Mouse (Mus musculus): Measurements from ENCODE around the gene Spsb1.

Gene Spsb1

DNA sequence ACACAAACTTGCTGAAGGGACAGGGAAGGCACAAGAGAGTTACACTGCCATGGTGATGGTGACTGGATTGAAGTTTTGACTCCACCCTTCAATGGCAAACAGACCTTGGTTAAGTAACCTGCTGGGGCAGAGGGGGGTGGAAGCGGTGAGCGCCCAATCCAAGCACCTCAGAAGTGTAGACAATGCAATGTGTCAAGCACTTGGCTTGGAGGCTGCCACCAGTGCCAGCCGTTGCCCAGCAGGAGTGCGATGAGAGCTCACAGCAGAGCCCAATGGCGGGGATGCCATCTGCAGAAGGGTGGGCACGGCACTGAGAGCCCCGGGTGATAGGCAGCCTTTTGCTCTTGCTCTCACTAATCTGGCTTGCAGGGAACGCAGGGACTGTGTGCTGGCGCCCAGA lies 2.6 kb downstream of the Spsb1 start:
- DNase-seq (ENCODE audit: low read depth, low spot score): no peak

DNA sequence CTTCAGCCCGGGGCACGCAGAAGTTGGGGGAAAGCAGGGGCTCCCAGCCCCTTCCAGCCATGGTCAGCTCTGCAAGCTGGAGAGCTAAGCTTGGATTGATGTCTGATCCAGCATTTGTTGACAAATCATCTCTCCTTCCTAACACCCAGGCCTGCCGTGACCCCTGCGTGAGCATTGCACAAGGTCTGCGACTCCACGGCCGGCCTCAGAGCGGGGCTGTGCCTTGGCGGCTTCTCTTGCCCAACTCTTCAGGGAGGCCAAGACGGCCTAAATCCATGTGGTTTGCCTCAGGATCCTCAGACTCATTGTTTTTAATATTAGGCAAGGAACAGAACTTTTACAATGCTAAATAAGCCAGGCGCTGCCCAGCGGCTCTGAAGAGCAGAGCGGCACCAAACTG lies 3.6 kb downstream of the Spsb1 start:
- DNase-seq (ENCODE audit: low read depth, low spot score): no peak

DNA sequence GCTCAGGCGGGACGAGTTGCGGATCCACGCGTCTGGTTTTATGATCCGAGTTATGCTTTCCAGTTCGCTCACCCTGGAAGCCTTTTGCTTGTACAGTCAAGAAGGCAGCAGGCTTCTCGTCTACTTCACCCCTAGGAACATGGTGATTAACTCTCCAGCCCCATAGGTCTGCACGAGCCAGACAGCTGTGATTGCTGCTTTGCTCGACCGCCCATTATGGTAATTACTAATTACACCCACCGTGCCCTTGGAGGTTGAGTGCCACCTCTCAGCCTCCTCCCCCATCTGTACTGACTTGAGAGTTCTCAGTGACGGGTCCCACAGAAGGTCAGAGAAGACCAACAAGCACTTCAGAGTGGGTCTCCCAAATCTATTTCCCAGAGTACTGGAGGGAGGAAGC lies 5.2 kb downstream of the Spsb1 start:
- no peak for DNase-seq (ENCODE audit: low read depth, low spot score)

GRCm38 (mm10) chr4:149948119-149948518 lies 6.7 kb downstream of the Spsb1 start:
- DNase-seq (ENCODE audit: low read depth, low spot score): peak; percentile 38

DNA sequence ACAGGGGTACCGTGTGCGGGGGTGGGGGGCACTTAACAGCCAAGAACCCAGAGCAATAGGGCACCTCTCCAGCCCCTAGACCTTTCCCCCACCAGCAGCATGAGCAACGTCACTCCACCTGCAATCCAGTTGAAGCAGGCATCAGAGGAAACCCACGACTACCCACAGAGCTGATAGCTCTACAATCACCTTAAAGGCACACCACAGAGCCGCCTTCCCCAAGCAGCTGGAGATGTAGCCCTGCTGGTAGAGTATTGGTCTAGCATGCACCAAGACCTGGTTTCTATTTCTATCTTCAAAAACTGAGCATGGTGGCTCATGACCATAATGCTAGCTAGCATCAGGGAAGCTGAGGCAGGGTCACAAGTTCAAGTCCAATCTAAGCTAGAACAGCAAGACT lies 7.4 kb downstream of the Spsb1 start:
- DNase-seq (ENCODE audit: low read depth, low spot score): no peak

DNA sequence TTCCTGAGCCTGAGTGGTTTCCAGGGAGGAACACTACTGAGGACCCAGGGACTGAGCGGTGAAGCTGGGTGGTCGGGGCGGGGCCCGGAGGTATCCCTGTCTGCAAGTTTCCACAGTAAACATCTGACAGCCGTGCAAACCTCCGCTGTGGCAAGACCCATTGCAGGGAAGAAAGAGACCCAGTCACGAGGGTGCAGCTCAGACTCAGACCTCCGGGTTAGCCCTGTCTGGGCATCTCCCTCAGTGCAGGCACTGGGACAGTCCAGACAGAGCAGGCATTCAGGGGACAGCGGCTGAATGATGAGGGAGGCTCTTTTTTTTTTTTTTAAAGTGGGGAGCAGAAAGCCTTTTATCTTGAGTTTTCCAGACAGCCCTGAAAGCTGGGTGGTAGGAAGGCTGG lies 9.6 kb downstream of the Spsb1 start:
- DNase-seq (ENCODE audit: low read depth, low spot score): peak; percentile 62

DNA sequence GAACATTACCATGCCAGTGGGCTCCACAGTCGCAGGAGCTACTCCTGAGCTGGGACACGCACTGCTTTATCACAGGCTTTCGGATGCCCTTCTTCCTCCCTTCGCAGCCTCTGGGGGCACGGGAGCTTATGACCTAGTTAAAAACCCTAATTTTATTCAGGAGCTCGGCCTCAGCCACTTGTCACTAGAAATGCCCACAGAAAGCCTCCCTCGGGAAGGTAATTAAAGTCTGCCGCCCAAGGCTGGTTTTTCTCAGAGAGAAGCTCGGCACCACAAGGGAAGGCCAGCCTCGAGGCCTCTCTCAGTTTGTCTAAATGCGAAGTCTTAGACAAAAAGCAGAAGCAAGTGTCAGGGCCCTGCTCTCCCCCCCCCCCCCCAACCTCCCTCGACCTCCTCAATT lies 10.6 kb downstream of the Spsb1 start:
- no peak for DNase-seq (ENCODE audit: low read depth, low spot score)

DNA sequence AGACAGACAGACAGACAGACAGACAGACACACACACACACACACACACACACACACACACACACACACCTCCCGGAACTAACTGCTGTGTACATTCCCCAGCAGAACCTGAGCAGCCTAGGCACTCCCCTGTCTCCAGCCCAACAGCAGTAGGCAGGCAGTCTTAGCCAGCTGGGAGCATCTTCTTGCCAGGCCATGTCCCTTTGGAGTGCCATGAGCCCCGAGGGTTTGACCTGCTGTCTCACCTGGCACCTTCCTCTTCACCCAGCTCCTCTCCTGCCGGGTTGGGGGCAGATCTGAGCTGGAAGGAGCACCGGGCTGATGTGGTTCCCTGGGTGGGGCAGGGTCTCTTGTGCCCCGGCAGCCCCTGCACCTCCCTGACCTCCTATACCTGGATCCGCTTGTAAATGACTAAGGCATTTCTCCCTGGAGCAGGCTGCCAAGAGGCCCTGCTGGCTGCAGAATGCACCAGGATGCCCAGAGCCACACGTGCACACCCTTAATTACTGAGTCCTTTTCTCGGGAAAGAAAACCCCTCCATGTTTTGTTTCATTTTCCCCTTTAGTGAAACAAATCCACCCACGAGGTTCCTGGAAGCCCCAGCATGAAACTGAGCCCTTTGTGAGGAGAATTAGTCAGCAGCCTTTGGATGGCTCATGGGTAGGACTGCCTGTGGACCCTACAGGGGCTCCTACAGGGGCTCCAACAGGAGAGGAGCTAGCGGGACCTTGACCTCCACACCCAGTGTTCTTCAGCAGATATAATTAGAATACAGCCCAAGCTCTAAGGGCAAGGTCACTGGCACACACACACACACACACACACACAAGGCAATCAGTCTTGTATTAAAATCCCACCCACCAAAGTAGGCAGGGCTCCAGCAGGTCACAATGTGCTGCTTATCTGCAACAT lies 11.8 kb downstream of the Spsb1 start:
- no peak for DNase-seq (ENCODE audit: low read depth, low spot score)

DNA sequence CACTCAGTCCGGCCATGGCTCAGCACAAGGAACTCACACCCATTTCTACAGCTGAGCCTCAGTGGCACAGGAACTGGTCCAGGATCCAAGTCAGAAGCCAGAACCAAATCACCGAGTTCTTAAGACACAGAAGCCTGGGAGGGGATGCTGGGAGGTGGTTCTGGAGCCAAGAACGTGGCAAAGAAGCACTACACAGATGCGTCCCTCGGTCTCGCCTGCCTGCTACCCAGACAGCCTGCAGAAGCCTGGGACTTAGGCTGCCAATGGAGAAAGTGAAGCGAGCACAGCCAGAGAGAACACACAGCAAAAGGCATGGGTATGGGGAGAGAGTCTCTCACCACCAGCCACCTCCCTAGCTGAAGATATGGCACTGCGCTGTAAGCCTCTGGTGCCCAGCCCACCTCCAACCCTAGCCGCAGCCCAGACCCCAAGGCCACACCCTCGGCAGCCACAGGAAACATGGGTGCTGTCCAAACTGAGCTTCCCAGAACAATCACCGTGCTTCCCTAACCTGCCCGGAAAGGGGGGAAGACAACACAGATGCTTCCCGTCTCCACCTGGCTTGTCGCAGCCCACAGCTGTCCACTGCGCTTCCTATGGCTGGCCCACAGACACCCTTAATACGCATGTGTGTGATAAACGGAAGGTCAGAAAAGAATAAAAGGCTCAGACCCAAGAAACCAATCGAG lies 13.6 kb downstream of the Spsb1 start:
- peak; percentile 47 for DNase-seq (ENCODE audit: low read depth, low spot score)

GRCm38 (mm10) chr4:149938701-149939100 lies 16.1 kb downstream of the Spsb1 start:
- DNase-seq (ENCODE audit: low read depth, low spot score): peak; percentile 61

DNA sequence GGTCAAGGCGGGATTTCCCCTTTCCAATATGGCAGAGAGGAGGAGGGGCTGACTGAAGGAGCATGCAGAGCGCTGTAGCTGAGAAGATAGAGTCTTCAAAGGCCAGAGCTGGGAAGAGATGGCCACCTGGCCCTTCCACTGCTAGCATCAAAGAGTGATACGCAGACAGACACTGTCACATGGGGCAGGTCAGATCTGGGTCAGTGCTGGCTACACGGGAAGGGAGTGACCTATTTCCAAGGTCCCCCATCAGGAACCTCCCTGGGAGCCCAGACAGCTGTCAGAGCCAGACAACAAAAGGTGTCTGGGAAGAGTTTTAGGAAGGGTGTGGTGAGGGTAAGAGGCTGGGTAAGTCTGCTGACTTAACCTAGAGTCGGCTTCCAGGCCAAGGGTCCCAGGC lies 17.9 kb downstream of the Spsb1 start:
- DNase-seq (ENCODE audit: low read depth, low spot score): peak; percentile 94

- DNase-seq (ENCODE audit: low read depth, low spot score): no peak
Measured at GRCm38 (mm10) chr4:149935470-149935869, 19.4 kb downstream of the Spsb1 start.

- DNase-seq (ENCODE audit: low read depth, low spot score): no peak
Measured at GRCm38 (mm10) chr4:149933519-149934245, 21.2 kb downstream of the Spsb1 start.

DNA sequence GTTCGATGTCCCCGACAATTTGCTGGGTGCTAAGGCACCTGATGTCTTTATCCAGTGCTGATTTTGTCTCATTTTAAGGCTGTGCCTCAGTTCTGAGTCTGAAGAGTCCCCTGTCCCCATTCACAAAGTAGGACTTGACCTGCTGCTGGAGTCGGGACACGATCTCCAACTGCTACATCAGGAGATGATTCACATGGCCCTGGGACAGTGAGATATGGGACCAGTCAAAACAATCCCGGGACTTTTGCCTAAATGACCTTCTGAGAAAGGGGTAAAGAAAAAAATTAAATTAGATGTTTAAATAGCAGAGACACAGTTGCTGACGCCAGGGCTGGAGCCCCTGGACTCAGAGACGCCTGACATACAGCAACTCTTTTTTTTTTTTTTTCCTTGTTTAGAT lies 21.8 kb downstream of the Spsb1 start:
- no peak for DNase-seq (ENCODE audit: low read depth, low spot score)

- no peak for DNase-seq (ENCODE audit: low read depth, low spot score)
Measured at GRCm38 (mm10) chr4:149932108-149932815, 22.6 kb downstream of the Spsb1 start.

DNA sequence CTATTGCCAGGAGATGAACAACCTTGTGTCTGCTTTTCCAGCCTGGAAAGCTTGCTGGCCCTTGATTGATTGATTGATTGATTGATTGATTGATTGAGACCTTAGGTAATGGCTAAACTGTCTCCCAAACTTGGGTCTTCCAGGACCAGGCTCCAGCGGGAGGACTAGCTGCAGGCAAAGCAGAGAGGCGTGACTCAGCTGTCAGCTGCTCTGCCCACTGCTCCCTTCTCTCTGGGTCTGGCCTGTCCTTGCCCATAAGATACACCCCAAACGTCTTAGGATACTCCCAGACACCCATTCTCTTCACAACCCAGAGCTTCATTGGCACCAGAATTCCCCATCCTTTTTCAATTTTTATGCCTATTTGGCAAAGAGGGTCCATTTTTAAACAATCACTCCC lies 24.1 kb downstream of the Spsb1 start:
- no peak for DNase-seq (ENCODE audit: low read depth, low spot score)

DNA sequence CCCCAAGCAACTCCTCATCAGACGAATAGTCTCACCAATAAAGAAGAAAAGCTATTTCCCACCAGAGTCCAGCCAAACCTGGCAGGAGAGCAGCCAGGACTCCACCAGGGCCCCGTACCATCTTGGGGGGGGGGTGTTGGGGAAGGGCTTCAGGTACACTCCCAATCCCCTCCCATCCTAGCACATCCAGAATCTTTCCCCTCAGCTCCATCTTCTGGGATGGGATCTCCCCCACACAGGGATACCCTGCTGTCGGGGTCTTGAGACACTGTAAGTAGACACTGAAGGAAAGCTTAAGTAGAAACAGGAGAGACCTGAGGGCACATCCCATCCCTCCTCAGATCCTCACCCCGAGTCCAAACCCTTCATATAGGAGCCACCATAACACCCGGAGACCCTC lies 31.8 kb downstream of the Spsb1 start:
- DNase-seq (ENCODE audit: low read depth, low spot score): no peak

DNA sequence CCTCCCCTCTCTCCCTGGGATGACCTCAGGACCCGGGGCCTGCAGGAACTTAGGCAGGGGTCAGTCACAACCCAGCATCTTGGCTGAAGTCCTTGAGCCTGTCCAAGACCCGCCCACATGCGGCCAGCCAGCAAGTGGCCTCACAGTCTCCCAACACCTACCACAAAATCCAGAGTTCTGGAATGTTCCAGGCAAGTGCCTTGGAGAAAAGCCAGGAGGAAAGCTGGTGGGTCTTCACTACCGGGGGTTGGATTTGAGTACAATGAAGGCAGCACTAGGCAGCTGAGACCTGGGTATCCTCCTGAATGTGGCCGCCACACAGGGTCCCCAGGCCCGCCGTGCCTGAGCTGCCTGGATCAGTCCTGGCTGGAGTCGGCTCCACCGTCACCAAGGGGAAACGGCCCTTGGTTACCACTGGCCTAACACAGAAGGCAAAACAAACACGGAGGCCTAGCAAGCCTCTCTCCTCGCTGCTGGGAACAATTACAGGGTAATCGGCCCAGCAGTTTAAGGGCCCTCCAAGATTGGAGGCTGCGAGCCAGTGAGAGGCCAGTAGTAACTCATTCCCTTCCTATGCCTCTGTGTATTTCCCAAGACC lies 32.6 kb downstream of the Spsb1 start:
- DNase-seq (ENCODE audit: low read depth, low spot score): peak; percentile 50

DNA sequence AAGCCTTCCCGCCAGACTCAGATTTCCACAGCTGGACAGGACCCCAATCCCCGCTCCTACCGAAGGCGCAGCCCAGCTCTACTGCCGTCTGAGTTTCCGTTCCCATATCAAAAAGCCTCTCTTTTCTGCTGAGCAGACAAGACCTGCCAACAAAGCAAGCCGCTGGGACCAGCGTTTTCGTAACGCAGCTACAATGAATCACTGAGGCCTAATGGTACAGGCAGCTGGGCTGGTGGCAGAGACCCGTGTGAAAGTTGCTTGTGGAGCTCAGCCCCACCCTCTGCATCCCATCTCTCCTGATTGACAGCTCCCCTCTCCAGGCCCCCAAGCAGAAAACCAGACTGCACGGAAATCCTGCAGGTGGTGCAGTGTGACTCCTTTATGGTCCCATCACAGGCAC lies 34.0 kb downstream of the Spsb1 start:
- peak; percentile 55 for DNase-seq (ENCODE audit: low read depth, low spot score)

- no peak for DNase-seq (ENCODE audit: low read depth, low spot score)
Measured at GRCm38 (mm10) chr4:149918455-149919070, 36.3 kb downstream of the Spsb1 start.

- no peak for DNase-seq (ENCODE audit: low read depth, low spot score)
Measured at GRCm38 (mm10) chr4:149916831-149917230, 38.0 kb downstream of the Spsb1 start.
